Mouse (Mus musculus) MEL (cell line): ENCODE data around the gene Gpr179. TPM values are rescaled to one million over a fixed set of nuclear protein-coding genes. Genes with fewer than 3 reads are reported as not detected.
A peak's percentile ranks its signal among the peaks of the same experiment; 100 is the strongest.

ENCODE experiments used
- DNase-seq: peaks from one replicate; pipeline ENCODE4 v3.0.0; 2011; ENCODE audit warnings: low read depth, low spot score
- H3K27ac ChIP-seq: 2 replicates; pipeline ENCODE4 v1.5.1; 2012; ENCODE audit warnings: low read depth, mild to moderate bottlenecking, control low read depth, low read length, moderate library complexity; ENCODE audit not compliant: control insufficient read depth
- H3K27me3 ChIP-seq, 2 experiments: fragments of 150-350 bp in 1 of 2; sonication (generic) in 1 of 2; 2 replicates each; pipeline ENCODE4 v1.6.1; 2012; ENCODE audit warnings: low read length in 2 of 2, mild to moderate bottlenecking in 2 of 2, improper control_type of control experiment in 1 of 2, moderate library complexity in 1 of 2; ENCODE audit not compliant: insufficient read depth in 2 of 2, control insufficient read depth in 1 of 2
- H3K36me3 ChIP-seq, 2 experiments: 2 replicates each; pipeline ENCODE4 v1.6.1; 2012 to 2014; ENCODE audit warnings: low read length in 2 of 2, improper control_type of control experiment in 1 of 2, inconsistent platforms in 1 of 2, mild to moderate bottlenecking in 1 of 2; ENCODE audit not compliant: insufficient read depth in 2 of 2, control insufficient read depth in 1 of 2
- H3K4me1 ChIP-seq, 2 experiments: fragments of 150-350 bp in 1 of 2; sonication (generic) in 1 of 2; 2 replicates each; pipeline ENCODE4 v1.6.1; 2012; ENCODE audit warnings: low read length in 2 of 2, improper control_type of control experiment in 1 of 2, mild to moderate bottlenecking in 1 of 2; ENCODE audit not compliant: insufficient read depth in 2 of 2, control insufficient read depth in 1 of 2
- H3K4me3 ChIP-seq, 2 experiments: fragments of 150-350 bp in 1 of 2; sonication (generic) in 1 of 2; 2 replicates each; pipeline ENCODE4 v1.5.1; 2012; ENCODE audit warnings: low read depth in 2 of 2, low read length in 2 of 2, mild to moderate bottlenecking in 2 of 2, moderate library complexity in 2 of 2, control low read depth in 1 of 2, improper control_type of control experiment in 1 of 2; ENCODE audit not compliant: control insufficient read depth in 1 of 2, insufficient read depth in 1 of 2
- H3K79me2 ChIP-seq: 2 replicates; pipeline ENCODE4 v1.6.1; 2012; ENCODE audit warnings: mild to moderate bottlenecking, low read length, moderate library complexity; ENCODE audit not compliant: control insufficient read depth, poor library complexity, insufficient read depth
- H3K9ac ChIP-seq: 2 replicates; pipeline ENCODE4 v1.6.1; 2012; ENCODE audit warnings: low read depth, mild to moderate bottlenecking, control low read depth, low read length, moderate library complexity; ENCODE audit not compliant: control insufficient read depth, poor library complexity, severe bottlenecking
- H3K9me3 ChIP-seq: fragments of 150-350 bp; sonication (generic); replicated peaks from 2 replicates; pipeline ENCODE4 v1.6.1; 2012; ENCODE audit warnings: mild to moderate bottlenecking, low read length, improper control_type of control experiment, moderate library complexity; ENCODE audit not compliant: insufficient read depth
- BHLHE40 ChIP-seq: IDR thresholded peaks from 2 replicates; pipeline ENCODE4 v1.6.1; 2012; ENCODE audit warnings: low read depth, mild to moderate bottlenecking, inconsistent platforms, low read length, improper control_type of control experiment, borderline replicate concordance
- CHD1 ChIP-seq: IDR thresholded peaks from 2 replicates; pipeline ENCODE4 v1.6.1; 2012; ENCODE audit warnings: low read depth, mild to moderate bottlenecking, inconsistent platforms, low read length, improper control_type of control experiment
- CTCF ChIP-seq, 3 experiments: IDR thresholded peaks in 2 of 3; conservative IDR thresholded peaks in 1 of 3; 2 replicates each; pipeline ENCODE4 v1.5.1; 2011 to 2012; ENCODE audit warnings: low read length in 3 of 3, low read depth in 2 of 3, mild to moderate bottlenecking in 2 of 3, improper control_type of control experiment in 1 of 3, inconsistent platforms in 1 of 3, mixed read lengths in 1 of 3, moderate library complexity in 1 of 3; ENCODE audit not compliant: control insufficient read depth in 1 of 3, insufficient read depth in 1 of 3, poor library complexity in 1 of 3, severe bottlenecking in 1 of 3
- E2F4 ChIP-seq: IDR thresholded peaks from 2 replicates; pipeline ENCODE4 v1.6.1; 2011; ENCODE audit warnings: low read depth, low read length, improper control_type of control experiment, borderline replicate concordance
- ELF1 ChIP-seq: IDR thresholded peaks from 2 replicates; pipeline ENCODE4 v1.6.1; 2014; ENCODE audit warnings: low read depth, mild to moderate bottlenecking, inconsistent platforms, low read length, improper control_type of control experiment, moderate library complexity
- EP300 ChIP-seq, 2 experiments: IDR thresholded peaks; 2 replicates each; pipeline ENCODE4 v1.6.1; 2011; ENCODE audit warnings: improper control_type of control experiment in 2 of 2, low read length in 2 of 2, low read depth in 1 of 2, mild to moderate bottlenecking in 1 of 2
- ETS1 ChIP-seq: IDR thresholded peaks from 2 replicates; pipeline ENCODE4 v1.6.1; 2012; ENCODE audit warnings: low read depth, mild to moderate bottlenecking, inconsistent platforms, low read length, improper control_type of control experiment, moderate library complexity
- GABPA ChIP-seq: IDR thresholded peaks from 2 replicates; pipeline ENCODE4 v1.6.1; 2012; ENCODE audit warnings: low read depth, mild to moderate bottlenecking, inconsistent platforms, low read length, improper control_type of control experiment, moderate library complexity
- GATA1 ChIP-seq: IDR thresholded peaks from 2 replicates; pipeline ENCODE4 v1.6.1; 2011; ENCODE audit warnings: low read depth, low read length, improper control_type of control experiment
- HCFC1 ChIP-seq: IDR thresholded peaks from 2 replicates; pipeline ENCODE4 v1.6.1; 2012; ENCODE audit warnings: low read depth, mild to moderate bottlenecking, inconsistent platforms, low read length, improper control_type of control experiment, moderate library complexity
- JUND ChIP-seq: IDR thresholded peaks from 2 replicates; pipeline ENCODE4 v1.6.1; 2011; ENCODE audit warnings: low read depth, mild to moderate bottlenecking, improper control_type of control experiment, low read length
- KAT2A ChIP-seq: conservative IDR thresholded peaks from 2 replicates; pipeline ENCODE4 v1.6.1; 2012; ENCODE audit warnings: low read depth, low read length, improper control_type of control experiment, inconsistent platforms
- MAFK ChIP-seq: IDR thresholded peaks from 2 replicates; pipeline ENCODE4 v1.6.1; 2011; ENCODE audit warnings: low read depth, mild to moderate bottlenecking, low read length, improper control_type of control experiment, borderline replicate concordance
- MAZ ChIP-seq: IDR thresholded peaks from 2 replicates; pipeline ENCODE4 v1.6.1; 2012; ENCODE audit warnings: low read depth, mild to moderate bottlenecking, inconsistent platforms, low read length, improper control_type of control experiment
- MEF2A ChIP-seq: IDR thresholded peaks from 2 replicates; pipeline ENCODE4 v1.6.1; 2014; ENCODE audit warnings: low read depth, mild to moderate bottlenecking, inconsistent platforms, low read length, improper control_type of control experiment; ENCODE audit not compliant: poor library complexity, insufficient replicate concordance, severe bottlenecking; ENCODE audit errors: extremely low read depth
- MXI1 ChIP-seq: IDR thresholded peaks from 2 replicates; pipeline ENCODE4 v1.6.1; 2011; ENCODE audit warnings: mild to moderate bottlenecking, low read depth, low read length, improper control_type of control experiment
- MYB ChIP-seq: IDR thresholded peaks from 2 replicates; pipeline ENCODE4 v1.6.1; 2011; ENCODE audit warnings: mild to moderate bottlenecking, low read depth, low read length, improper control_type of control experiment
- NELFE ChIP-seq: IDR thresholded peaks from 2 replicates; pipeline ENCODE4 v1.6.1; 2011; ENCODE audit warnings: low read depth, low read length, improper control_type of control experiment
- NRF1 ChIP-seq: IDR thresholded peaks from 2 replicates; pipeline ENCODE4 v1.6.1; 2014; ENCODE audit warnings: low read depth, mild to moderate bottlenecking, inconsistent platforms, low read length, improper control_type of control experiment, moderate library complexity; ENCODE audit not compliant: poor library complexity, insufficient read depth, severe bottlenecking
- POLR2A ChIP-seq, 2 experiments: IDR thresholded peaks; 2 replicates each; pipeline ENCODE4 v1.6.1; 2011 to 2012; ENCODE audit warnings: low read length in 2 of 2, mild to moderate bottlenecking in 2 of 2, control low read depth in 1 of 2, improper control_type of control experiment in 1 of 2, low read depth in 1 of 2, moderate library complexity in 1 of 2; ENCODE audit not compliant: control insufficient read depth in 1 of 2, insufficient read depth in 1 of 2, poor library complexity in 1 of 2
- POLR2AphosphoS2 ChIP-seq: IDR thresholded peaks from 2 replicates; pipeline ENCODE4 v1.6.1; 2011; ENCODE audit warnings: low read length, improper control_type of control experiment
- POLR2AphosphoS5 ChIP-seq: IDR thresholded peaks from 2 replicates; pipeline ENCODE4 v1.6.1; 2012; ENCODE audit warnings: low read depth, borderline replicate concordance, mild to moderate bottlenecking, inconsistent platforms, low read length, moderate library complexity, mixed read lengths
- RAD21 ChIP-seq: IDR thresholded peaks from 2 replicates; pipeline ENCODE4 v1.6.1; 2011; ENCODE audit warnings: mild to moderate bottlenecking, low read depth, low read length, improper control_type of control experiment
- RCOR1 ChIP-seq: IDR thresholded peaks from 2 replicates; pipeline ENCODE4 v1.6.1; 2012; ENCODE audit warnings: low read depth, mild to moderate bottlenecking, inconsistent platforms, low read length, improper control_type of control experiment
- SMC3 ChIP-seq: IDR thresholded peaks from 2 replicates; pipeline ENCODE4 v1.6.1; 2011; ENCODE audit warnings: low read depth, low read length, improper control_type of control experiment
- TAL1 ChIP-seq: IDR thresholded peaks from 2 replicates; pipeline ENCODE4 v1.6.1; 2012; ENCODE audit warnings: mild to moderate bottlenecking, inconsistent platforms, low read length, moderate library complexity, mixed read lengths
- TBP ChIP-seq: IDR thresholded peaks from 2 replicates; pipeline ENCODE4 v1.8.0; 2011; ENCODE audit warnings: low read depth, low read length, improper control_type of control experiment
- TCF12 ChIP-seq: IDR thresholded peaks from 2 replicates; pipeline ENCODE4 v1.6.1; 2014; ENCODE audit warnings: low read depth, mild to moderate bottlenecking, inconsistent platforms, low read length, improper control_type of control experiment, moderate library complexity
- UBTF ChIP-seq: IDR thresholded peaks from 2 replicates; pipeline ENCODE4 v1.6.1; 2012; ENCODE audit warnings: low read depth, mild to moderate bottlenecking, inconsistent platforms, low read length, improper control_type of control experiment, moderate library complexity, borderline replicate concordance; ENCODE audit not compliant: insufficient read depth
- USF1 ChIP-seq: IDR thresholded peaks from 2 replicates; pipeline ENCODE4 v1.6.1; 2014; ENCODE audit warnings: low read depth, mild to moderate bottlenecking, inconsistent platforms, low read length, improper control_type of control experiment, moderate library complexity
- USF2 ChIP-seq, 2 experiments: IDR thresholded peaks; 2 replicates each; pipeline ENCODE4 v1.6.1; 2011 to 2012; ENCODE audit warnings: improper control_type of control experiment in 2 of 2, low read length in 2 of 2, borderline replicate concordance in 1 of 2, inconsistent platforms in 1 of 2, low read depth in 1 of 2, mild to moderate bottlenecking in 1 of 2; ENCODE audit not compliant: insufficient read depth in 1 of 2
- ZC3H11A ChIP-seq: IDR thresholded peaks from 2 replicates; pipeline ENCODE4 v1.6.1; 2012; ENCODE audit warnings: low read depth, mild to moderate bottlenecking, inconsistent platforms, low read length, improper control_type of control experiment
- ZKSCAN1 ChIP-seq: IDR thresholded peaks from 2 replicates; pipeline ENCODE4 v1.6.1; 2012; ENCODE audit warnings: low read depth, mild to moderate bottlenecking, inconsistent platforms, low read length, improper control_type of control experiment, moderate library complexity
- ZMIZ1 ChIP-seq: IDR thresholded peaks from 2 replicates; pipeline ENCODE4 v1.6.1; 2012; ENCODE audit warnings: low read depth, mild to moderate bottlenecking, inconsistent platforms, low read length, improper control_type of control experiment, moderate library complexity
- ZNF384 ChIP-seq: IDR thresholded peaks from 2 replicates; pipeline ENCODE4 v1.6.1; 2012; ENCODE audit warnings: low read depth, mild to moderate bottlenecking, inconsistent platforms, low read length, improper control_type of control experiment
- polyA plus RNA-seq, 2 experiments: library from polyadenylated mRNA; stranded (reverse) in 1 of 2; unstranded in 1 of 2; fragments of >175 nt in 1 of 2; fragments of >200 nt in 1 of 2; gene quantifications; 2 replicates each; pipeline versions ENCODE4 v1.2.1 to v1.2.4; 2012; ENCODE audit warnings: low replicate concordance in 2 of 2, low read depth in 1 of 2; ENCODE audit not compliant: insufficient read length in 2 of 2, insufficient read depth in 1 of 2, missing spikeins in 1 of 2
- total RNA-seq: library from RNA; depleted of rRNA; stranded (reverse); fragments of 300-350 nt; gene quantifications from 2 replicates; pipeline ENCODE4 v1.2.3, GENCODE M21; 2012

Gpr179 gene
- total and polyA plus RNA-seq, 3 experiments = 0.01 to 0.04 TPM; not detected in 1

DNA sequence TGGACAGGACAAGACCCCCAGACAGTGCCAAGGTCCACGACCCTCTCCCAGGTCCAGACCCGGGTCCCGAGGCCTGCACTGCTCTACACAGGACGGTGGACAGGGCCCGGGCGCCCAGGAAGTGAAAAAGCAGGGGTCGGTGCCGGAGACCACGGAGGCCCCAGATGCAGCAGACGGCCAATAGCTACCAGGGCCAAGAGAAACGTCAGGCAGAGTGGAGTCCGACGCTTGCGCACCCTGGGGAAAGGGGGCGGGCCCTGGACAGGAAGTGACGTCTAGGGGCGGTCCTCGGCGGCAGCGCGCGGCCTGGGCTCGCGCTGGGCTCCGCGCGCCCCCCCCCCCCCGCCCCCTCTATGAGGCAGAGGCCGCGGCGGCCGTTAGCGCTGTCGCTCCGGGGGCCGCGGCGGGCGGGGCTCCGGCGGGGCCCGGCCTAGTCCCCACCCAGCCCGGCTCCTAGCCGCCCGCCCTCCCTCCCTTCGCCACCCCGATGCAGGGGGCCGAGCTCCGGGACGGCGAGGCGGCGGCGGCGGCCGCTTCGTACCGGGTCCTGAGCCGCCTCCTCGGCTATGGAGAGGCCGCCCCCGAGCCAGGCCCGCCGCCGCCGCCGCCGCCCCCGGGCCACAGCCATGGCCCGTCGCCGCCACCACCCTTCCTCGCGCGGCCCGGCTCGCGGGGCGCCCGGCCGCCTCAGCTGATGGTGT, 10.2 kb upstream of the Gpr179 start, which contains the start of gene Socs7:
Gene Socs7 (plus strand): TSS at position 604 of the 701 bp plus-strand sequence.
- no peaks in the 10 kb centered on the region for H3K9me3 ChIP-seq
- peak within 1 kb of the TSS; percentile 76 for H3K27ac ChIP-seq
- peak; percentile 97 for DNase-seq
- peak within 1 kb of the TSS; percentile 94 to 97 for H3K4me3 ChIP-seq
- peaks cover 5 to 15% of the 10 kb centered on the region in 2 experiments for H3K36me3 ChIP-seq
- peak within 1 kb of the TSS; percentile 98 for H3K9ac ChIP-seq
- peaks cover 46% of the 10 kb centered on the region for H3K79me2 ChIP-seq
- no peaks in the 10 kb centered on the region for H3K27me3 ChIP-seq
- peaks cover 9 to 28% of the 10 kb centered on the region in 2 experiments for H3K4me1 ChIP-seq
- TF ChIP-seq ZC3H11A (no peak), MXI1 (peak; percentile 55; the same call in 1 of the 2 replicates), CHD1 (no peak), MYB (no peak), ZNF384 (no peak), SMC3 (no peak), TCF12 (peak; percentile 68; the same call in 1 of the 2 replicates), ZKSCAN1 (no peak), RCOR1 (0 out of 2 replicates have a peak, but pooled peaks have one; percentile 32), ELF1 (peak; percentile 60), MAZ (peak; percentile 90; the same call in 1 of the 2 replicates), CTCF (IDR thresholded peaks at IDR 0.05 in 2 of 3, conservative IDR thresholded peaks at IDR 0.05 in 1 of 3; ENCODE audit: control insufficient read depth in 1 of 3, insufficient read depth in 1 of 3, low read depth in 2 of 3, low read length in 3 of 3, poor library complexity in 1 of 3, severe bottlenecking in 1 of 3) (no peak), ETS1 (no peak), USF2 (IDR thresholded peaks at IDR 0.05; ENCODE audit: borderline replicate concordance in 1 of 2, insufficient read depth in 1 of 2, low read depth in 1 of 2, low read length in 2 of 2) (no peak), HCFC1 (peak; percentile 80), NELFE (peak; percentile 92), ZMIZ1 (peak; percentile 77), JUND (no peak), USF1 (no peak), RAD21 (no peak), MEF2A (no peak), TBP (peak; percentile 75), NRF1 (peak; percentile 86), KAT2A (no peak; the same call in 1 of the 2 replicates), GABPA (no peak), BHLHE40 (no peak), EP300 (IDR thresholded peaks at IDR 0.05; ENCODE audit: low read depth in 1 of 2, low read length in 2 of 2) (peak in 1 of 2 experiments; percentile 21; a peak in 1 of 4 replicates), GATA1 (no peak), POLR2A (IDR thresholded peaks at IDR 0.05; ENCODE audit: control insufficient read depth in 1 of 2, insufficient read depth in 1 of 2, low read depth in 1 of 2, low read length in 2 of 2, poor library complexity in 1 of 2) (peak; percentile 69 to 96; a peak in 3 of 4 replicates), POLR2AphosphoS2 (peak; percentile 91), MAFK (no peak), POLR2AphosphoS5 (no peak), UBTF (peak; percentile 89; the same call in 1 of the 2 replicates), TAL1 (no peak), E2F4 (no peak)
